Mouse (Mus musculus): ENCODE data around the gene Olfr212.

DNA sequence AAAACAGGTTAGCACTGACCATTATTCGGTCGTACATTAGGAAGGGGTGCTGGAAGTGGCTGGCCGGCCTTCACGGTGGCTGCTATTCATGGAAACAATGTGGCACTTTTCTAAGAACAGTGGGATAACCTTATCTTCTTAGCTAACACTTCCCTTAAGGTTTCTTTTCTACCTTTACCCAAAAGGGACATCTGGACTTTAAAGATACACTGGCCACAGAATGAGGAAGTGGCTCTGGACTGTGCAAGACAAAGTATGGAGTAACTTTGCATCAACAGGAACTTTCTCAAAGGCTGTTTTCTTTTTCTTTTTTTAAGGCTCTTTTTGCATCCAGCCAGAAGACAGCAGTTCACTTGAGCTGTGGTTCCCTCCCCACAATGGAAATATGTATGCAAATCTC is 47.6 kb upstream of the Olfr212 start:
- TF ChIP-seq CTCF (IDR thresholded peaks at IDR 0.05; ENCODE audit: low read depth, low read length), result no peak
- TF ChIP-seq POLR2A (IDR thresholded peaks at IDR 0.05; ENCODE audit: borderline replicate concordance, low read depth, low read length), result no peak

All from bone marrow macrophage, adult 2 months (primary cell).